Mouse (Mus musculus) limb, embryonic 13.5 days (tissue): ENCODE data around the gene Syn2. TPM values are rescaled to one million over a fixed set of nuclear protein-coding genes. Genes with fewer than 3 reads are reported as not detected.

ENCODE experiments used
- ATAC-seq: fragments of 200-750 bp; cut with Nextera tagmentation; 2 replicates; pipeline ENCODE4 v1.8.0; 2017; ENCODE audit warnings: low read depth, moderate number of reproducible peaks, moderate TSS enrichment; ENCODE audit not compliant: low FRiP score
- H3K27ac ChIP-seq: fragments of 300-500 bp; sonication (generic); 2 replicates; pipeline ENCODE4 v1.5.1; 2015; ENCODE audit warnings: inconsistent platforms, mild to moderate bottlenecking, moderate library complexity
- H3K27me3 ChIP-seq: fragments of 300-500 bp; sonication (generic); 2 replicates; pipeline ENCODE4 v1.6.1; 2015; ENCODE audit warnings: mild to moderate bottlenecking, inconsistent platforms
- H3K36me3 ChIP-seq: fragments of 300-500 bp; sonication (generic); 2 replicates; pipeline ENCODE4 v1.6.1; 2015; ENCODE audit warnings: inconsistent platforms, mild to moderate bottlenecking, moderate library complexity
- H3K4me1 ChIP-seq: fragments of 300-500 bp; sonication (generic); 2 replicates; pipeline ENCODE4 v1.6.1; 2015; ENCODE audit warnings: inconsistent platforms
- H3K4me2 ChIP-seq: fragments of 300-500 bp; sonication (generic); replicated peaks from 2 replicates; pipeline ENCODE4 v1.6.1; 2015; ENCODE audit warnings: inconsistent platforms, mild to moderate bottlenecking, moderate library complexity
- H3K4me3 ChIP-seq: fragments of 300-500 bp; sonication (generic); 2 replicates; pipeline ENCODE4 v1.5.1; 2015; ENCODE audit warnings: moderate library complexity, mild to moderate bottlenecking, inconsistent platforms
- H3K9ac ChIP-seq: fragments of 300-500 bp; sonication (generic); 2 replicates; pipeline ENCODE4 v1.6.1; 2015; ENCODE audit warnings: mild to moderate bottlenecking, inconsistent platforms
- H3K9me3 ChIP-seq: fragments of 300-500 bp; sonication (generic); 2 replicates; pipeline ENCODE4 v1.6.1; 2016; ENCODE audit warnings: inconsistent platforms
- WGBS: fragments of 180-500 bp; shearing (Covaris S2); methylation state at CpG from one replicate; pipeline ENCODE4 v1.1.7; 2015; 5-methylcytosine and 5-hydroxymethylcytosine counted together
- microRNA-seq: library from miRNA; unstranded; fragments of <30 nt; microRNA quantifications from one replicate; pipeline ENCODE4, GENCODE M21; 2016
- polyA plus RNA-seq: library from polyadenylated mRNA; unstranded; fragments of >200 nt; fragmentation: Nextera tagmentation; extraction: Ambion mirVana; gene quantifications from 2 replicates; pipeline ENCODE4 v1.2.1, GENCODE M21; 2015

Gene Syn2
- polyA plus RNA-seq, 1 experiment from 2014 or later = 1.1 TPM

DNA sequence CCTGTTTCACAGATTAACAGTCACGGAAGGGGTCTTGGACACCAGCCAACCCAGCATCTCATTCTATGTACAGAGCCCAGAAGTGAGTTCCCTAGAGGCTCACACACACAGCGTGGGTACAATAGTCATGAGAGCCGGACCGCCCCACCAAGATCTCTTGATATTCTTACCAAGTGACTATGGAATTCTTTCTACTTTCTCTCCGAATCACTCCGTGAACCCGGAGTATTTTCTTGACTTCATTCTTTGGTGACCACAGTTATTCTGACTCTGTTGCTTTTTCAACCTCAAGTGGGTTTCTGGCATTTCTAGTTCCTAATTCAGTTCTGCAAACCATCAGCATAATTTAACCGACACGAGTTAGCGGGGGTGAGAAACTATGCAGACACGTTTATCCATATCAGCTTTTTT, 182.1 kb downstream of the Syn2 start:
- 0 out of 2 replicates have a peak, but pooled peaks cover 3% of the 10 kb centered on the region for H3K27me3 ChIP-seq
- H3K36me3 ChIP-seq = no peaks in the 10 kb centered on the region
- H3K27ac ChIP-seq = no peak overlapping the region
- no peak overlapping the region for H3K4me3 ChIP-seq
- 0 out of 2 replicates have a peak overlapping the region, but pooled peaks have one; percentile 11 for H3K4me2 ChIP-seq
- no peak for ATAC-seq
- 66% methylated on average over 11 of the region's 11 CpGs for WGBS
- no peak overlapping the region for H3K9ac ChIP-seq
- H3K4me1 ChIP-seq = no peaks in the 10 kb centered on the region
- H3K9me3 ChIP-seq = no peaks in the 10 kb centered on the region

DNA sequence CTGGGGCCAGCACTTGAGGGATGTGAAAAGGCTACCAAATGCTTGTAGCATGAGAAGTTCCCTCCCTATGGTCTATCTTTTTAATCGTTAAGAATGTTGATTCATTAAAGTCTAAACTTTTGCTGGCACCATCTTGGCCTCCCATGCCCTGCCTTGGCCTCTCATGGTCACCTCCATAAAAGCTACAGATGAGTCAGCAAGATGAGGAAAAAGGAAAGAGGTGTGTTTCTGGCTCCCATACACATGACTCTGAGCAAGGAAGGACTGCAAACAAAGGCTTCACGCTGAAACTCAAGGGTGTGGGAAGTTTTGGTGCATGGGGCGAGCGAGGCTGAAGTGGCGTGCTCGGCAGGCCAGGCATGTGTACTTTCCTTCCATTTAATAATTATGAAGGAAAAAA, 184.1 kb downstream of the Syn2 start:
- Histone ChIP-seq H3K9ac (no peak overlapping the region), H3K4me3 (no peak overlapping the region), H3K4me2 (no peak overlapping the region), H3K4me1 (no peaks in the 10 kb centered on the region), H3K9me3 (no peaks in the 10 kb centered on the region), H3K27ac (no peak overlapping the region), H3K27me3 (no peaks in the 10 kb centered on the region), H3K36me3 (no peaks in the 10 kb centered on the region)
- no peak for ATAC-seq
- 89% methylated on average over 6 of the region's 6 CpGs for WGBS

DNA sequence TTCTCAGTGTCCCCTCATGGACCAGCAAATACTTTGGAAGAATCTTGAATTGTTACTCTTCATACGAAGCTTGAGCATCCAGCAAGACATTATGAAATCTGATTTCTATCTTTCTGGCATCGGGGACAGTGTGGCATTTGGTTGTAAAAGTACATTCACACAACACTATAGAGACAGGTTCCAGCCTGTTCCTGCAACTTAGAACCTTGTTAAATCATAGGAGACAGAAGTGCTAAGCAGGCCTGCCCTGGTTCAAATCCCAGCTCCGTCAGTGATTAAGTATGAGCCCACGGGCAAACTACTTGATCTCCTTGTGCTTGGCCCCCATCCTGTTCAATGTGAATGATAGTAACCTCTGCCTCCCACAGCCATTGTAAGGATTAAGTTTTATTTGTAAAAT, 185.0 kb downstream of the Syn2 start:
- WGBS = 86% methylated on average over 4 of the region's 4 CpGs
- H3K4me3 ChIP-seq = no peak overlapping the region
- no peak for ATAC-seq
- no peaks in the 10 kb centered on the region for H3K36me3 ChIP-seq
- H3K9ac ChIP-seq = no peak overlapping the region
- no peaks in the 10 kb centered on the region for H3K4me1 ChIP-seq
- H3K27me3 ChIP-seq = no peaks in the 10 kb centered on the region
- no peaks in the 10 kb centered on the region for H3K9me3 ChIP-seq
- no peak overlapping the region for H3K4me2 ChIP-seq
- no peak overlapping the region for H3K27ac ChIP-seq

DNA sequence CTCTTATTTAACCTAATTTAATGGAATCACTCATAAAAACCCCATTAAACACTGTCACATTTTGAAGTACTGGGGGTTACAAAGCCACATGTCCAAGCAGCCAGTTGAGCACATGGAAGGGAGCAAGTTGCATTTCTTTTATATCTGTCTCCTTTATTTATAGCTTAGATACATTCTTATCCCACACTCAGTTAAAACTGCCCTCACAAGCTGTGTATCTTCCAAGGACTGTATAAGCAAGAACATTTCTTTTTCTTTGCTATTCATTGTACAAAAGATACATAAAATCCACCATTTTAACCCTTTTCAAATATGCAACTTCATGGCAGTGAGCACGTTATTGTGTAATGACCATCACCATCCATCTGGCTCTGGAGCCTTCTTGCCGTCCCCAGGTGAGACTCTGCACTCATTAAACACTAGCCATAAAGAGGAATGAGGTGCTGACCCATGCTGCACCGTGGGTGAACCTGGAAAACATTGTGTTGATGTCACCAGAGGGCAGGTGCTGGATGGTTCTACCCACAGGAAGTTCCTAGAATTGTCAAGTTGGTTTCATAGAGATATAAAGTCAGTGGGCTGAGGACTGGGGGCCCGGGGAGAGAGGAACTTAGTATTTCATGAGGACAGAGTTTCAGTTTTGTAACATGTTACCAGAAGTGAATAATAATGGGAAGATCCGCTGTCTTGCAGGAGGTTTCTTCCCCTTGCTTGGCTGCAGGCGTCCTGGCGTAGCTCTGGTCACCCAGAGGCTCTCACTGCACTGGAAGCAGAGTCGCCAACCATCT, 186.4 kb downstream of the Syn2 start:
- no peak overlapping the region for H3K27ac ChIP-seq
- no peak overlapping the region for H3K4me2 ChIP-seq
- H3K27me3 ChIP-seq = no peaks in the 10 kb centered on the region
- no peaks in the 10 kb centered on the region for H3K36me3 ChIP-seq
- no peak overlapping the region for H3K9ac ChIP-seq
- no peaks in the 10 kb centered on the region for H3K9me3 ChIP-seq
- H3K4me3 ChIP-seq = no peak overlapping the region
- no peak for ATAC-seq
- no peaks in the 10 kb centered on the region for H3K4me1 ChIP-seq
- 73% methylated on average over 8 of the region's 8 CpGs for WGBS

DNA sequence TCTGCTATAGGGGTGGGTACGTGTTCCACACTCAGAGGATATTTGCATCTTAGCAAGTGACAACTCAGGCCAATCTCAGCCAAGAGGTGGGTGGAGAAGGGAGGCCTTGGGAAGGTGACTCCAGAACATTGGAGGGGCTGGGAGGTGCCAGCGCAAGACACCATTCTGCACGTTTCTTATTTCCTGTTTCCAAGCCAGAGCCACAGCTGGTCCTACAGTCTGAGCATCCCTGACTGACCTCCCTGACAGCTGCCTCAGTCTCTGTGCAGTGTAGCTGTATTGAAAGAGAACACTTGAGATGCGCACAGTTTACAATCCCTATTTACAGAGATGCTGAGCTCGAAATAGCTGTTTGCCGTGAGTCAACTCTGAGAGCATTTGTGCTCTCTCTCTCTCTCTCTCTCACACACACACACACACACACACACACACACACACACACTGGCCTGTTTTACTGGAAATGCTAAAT, 187.2 kb downstream of the Syn2 start:
- 66% methylated on average over 6 of the region's 6 CpGs for WGBS
- no peak for ATAC-seq
- Histone ChIP-seq H3K4me2 (no peak overlapping the region), H3K27me3 (no peaks in the 10 kb centered on the region), H3K4me1 (no peaks in the 10 kb centered on the region), H3K9ac (no peak overlapping the region), H3K27ac (no peak overlapping the region), H3K9me3 (no peaks in the 10 kb centered on the region), H3K36me3 (no peaks in the 10 kb centered on the region), H3K4me3 (no peak overlapping the region)

DNA sequence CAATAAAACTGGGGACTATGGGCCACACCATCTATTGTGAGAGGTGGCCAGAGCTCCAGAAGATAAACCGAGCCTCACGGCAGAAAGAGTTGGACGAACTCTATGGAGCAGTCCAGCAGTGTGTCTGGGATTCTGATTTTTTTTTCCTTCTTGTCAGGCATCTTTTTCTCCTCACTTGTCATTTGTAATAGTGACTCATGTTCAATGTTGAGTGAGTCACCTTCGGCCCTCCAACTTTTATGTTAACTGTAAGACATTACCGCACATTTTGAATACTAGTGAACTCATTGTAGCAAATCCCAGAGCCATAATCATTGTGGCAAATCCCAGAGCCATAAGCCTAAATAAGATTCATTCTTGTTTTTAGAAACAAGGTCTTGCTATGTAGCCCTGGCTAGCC, 188.3 kb downstream of the Syn2 start:
- Histone ChIP-seq H3K9me3 (0 out of 2 replicates have a peak, but pooled peaks cover 3% of the 10 kb centered on the region), H3K4me3 (no peak overlapping the region), H3K27me3 (no peaks in the 10 kb centered on the region), H3K4me2 (no peak overlapping the region), H3K27ac (no peak overlapping the region), H3K36me3 (no peaks in the 10 kb centered on the region), H3K4me1 (no peaks in the 10 kb centered on the region), H3K9ac (no peak overlapping the region)
- ATAC-seq = no peak
- 96% methylated on average over 5 of the region's 5 CpGs for WGBS

DNA sequence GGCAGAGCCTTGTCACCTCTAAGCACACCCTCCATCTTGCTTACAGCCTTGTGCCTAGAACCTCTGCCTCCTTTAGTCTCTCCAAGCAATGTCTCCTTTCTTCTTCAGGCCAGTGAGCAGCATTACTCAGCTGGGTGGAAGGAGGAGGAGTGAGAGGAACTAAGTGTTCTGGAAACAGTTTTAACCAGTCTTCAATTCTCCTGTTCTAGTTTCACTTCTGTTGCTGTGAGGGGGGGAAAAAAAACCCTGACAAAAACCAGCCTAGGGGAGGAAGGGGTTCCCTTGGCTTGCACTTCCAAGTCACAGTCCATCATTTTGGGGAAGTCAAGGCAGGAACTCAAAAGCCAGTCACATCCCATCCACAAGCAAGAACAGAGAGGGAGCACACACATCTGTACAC, 196.3 kb downstream of the Syn2 start:
- H3K4me3 ChIP-seq = no peak overlapping the region
- no peaks in the 10 kb centered on the region for H3K4me1 ChIP-seq
- no peaks in the 10 kb centered on the region for H3K36me3 ChIP-seq
- no peak overlapping the region for H3K9ac ChIP-seq
- no peak overlapping the region for H3K4me2 ChIP-seq
- no peaks in the 10 kb centered on the region for H3K27me3 ChIP-seq
- H3K9me3 ChIP-seq = 0 out of 2 replicates have a peak, but pooled peaks cover 3% of the 10 kb centered on the region
- no peak for ATAC-seq
- H3K27ac ChIP-seq = no peak overlapping the region

Small RNAs within 50 kb of the gene (microRNA-seq; reads per million reads assigned to microRNA genes)
- not detected for gene Gm24767

Other genes with a start within 250 kb of the Syn2 start
- gene Vgll4, start 164.9 kb upstream of the Syn2 start, polyA plus RNA-seq = 154 and 156 TPM in 2 replicates
- gene Tamm41, start 97.0 kb upstream of the Syn2 start, polyA plus RNA-seq = 68.9 and 74.8 TPM in 2 replicates
- not detected in 2 replicates for gene Gm17482, start 92.4 kb downstream of the Syn2 start, polyA plus RNA-seq
- gene Timp4, start 117.3 kb downstream of the Syn2 start, polyA plus RNA-seq = 0.59 and 0.72 TPM in 2 replicates
- gene Pparg, start 226.0 kb downstream of the Syn2 start, polyA plus RNA-seq = 0.54 and 0.70 TPM in 2 replicates